Mouse (Mus musculus): ENCODE results near the gene Fbxo34. TPM values are rescaled to one million over a fixed set of nuclear protein-coding genes. Genes with fewer than 3 reads are reported as not detected.

Gene Fbxo34
- polyA plus RNA-seq, 1 experiment = 51.5 TPM

DNA sequence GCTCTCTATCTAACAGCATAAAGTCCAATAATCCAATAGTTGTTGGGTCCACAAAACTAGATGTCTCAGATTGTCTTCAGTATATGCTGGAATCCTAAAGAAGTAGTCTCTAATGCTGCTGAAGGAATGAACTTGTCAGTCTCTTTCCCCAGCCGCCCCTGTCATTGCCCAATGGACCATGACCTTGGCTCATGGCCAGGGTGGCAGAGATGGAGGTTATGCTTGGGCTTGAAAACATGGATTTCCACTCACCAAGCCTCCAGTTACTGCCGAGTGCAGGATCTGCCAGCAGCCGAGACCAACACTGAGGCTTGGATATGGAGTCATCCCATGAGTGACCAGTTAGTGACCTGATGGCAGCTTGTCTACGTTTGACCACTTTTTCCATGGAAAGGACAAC lies 9.3 kb downstream of the Fbxo34 start:
- Histone ChIP-seq H3K27ac (ENCODE audit: control insufficient read depth, insufficient read depth, low read depth, low read length) (no peak overlapping the region), H3K4me1 (ENCODE audit: control insufficient read depth, insufficient read depth, low read length) (peaks cover 4% of the 10 kb centered on the region), H3K4me3 (ENCODE audit: control insufficient read depth, low read depth, low read length) (no peak overlapping the region), H3K36me3 (ENCODE audit: control insufficient read depth, insufficient read depth, low read length) (no peaks in the 10 kb centered on the region), H3K27me3 (ENCODE audit: control insufficient read depth, insufficient read depth, low read length) (no peaks in the 10 kb centered on the region)
- TF ChIP-seq CTCF (IDR thresholded peaks at IDR 0.05; ENCODE audit: control insufficient read depth, insufficient read depth, insufficient replicate concordance, low read depth, low read length) (no peak), POLR2A (IDR thresholded peaks at IDR 0.05; ENCODE audit: control insufficient read depth, low read depth, low read length) (no peak)

DNA sequence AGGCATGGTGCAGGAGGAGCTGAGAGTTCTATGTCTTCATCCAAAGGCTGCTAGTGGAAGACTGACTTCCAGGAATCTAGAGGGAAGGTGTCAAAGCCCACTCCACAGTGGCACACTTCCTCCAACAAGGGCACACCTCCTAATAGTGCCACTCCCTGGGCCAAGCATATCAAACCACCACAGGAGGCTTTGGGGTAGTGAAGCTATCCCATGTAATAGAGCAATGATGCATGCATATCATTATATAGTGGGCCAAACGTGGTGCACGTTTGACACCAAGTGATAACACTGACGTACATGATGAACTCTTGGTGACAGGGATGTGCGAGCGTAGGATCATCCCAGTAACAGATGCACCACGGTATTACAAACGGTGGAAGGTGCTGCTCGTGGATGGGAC lies 11.8 kb downstream of the Fbxo34 start:
- Histone ChIP-seq H3K36me3 (ENCODE audit: control insufficient read depth, insufficient read depth, low read length) (no peaks in the 10 kb centered on the region), H3K27me3 (ENCODE audit: control insufficient read depth, insufficient read depth, low read length) (no peaks in the 10 kb centered on the region), H3K4me1 (ENCODE audit: control insufficient read depth, insufficient read depth, low read length) (peaks cover 6% of the 10 kb centered on the region), H3K27ac (ENCODE audit: control insufficient read depth, insufficient read depth, low read depth, low read length) (no peak overlapping the region), H3K4me3 (ENCODE audit: control insufficient read depth, low read depth, low read length) (no peak overlapping the region)
- TF ChIP-seq CTCF (IDR thresholded peaks at IDR 0.05; ENCODE audit: control insufficient read depth, insufficient read depth, insufficient replicate concordance, low read depth, low read length) (no peak), POLR2A (IDR thresholded peaks at IDR 0.05; ENCODE audit: control insufficient read depth, low read depth, low read length) (no peak)

DNA sequence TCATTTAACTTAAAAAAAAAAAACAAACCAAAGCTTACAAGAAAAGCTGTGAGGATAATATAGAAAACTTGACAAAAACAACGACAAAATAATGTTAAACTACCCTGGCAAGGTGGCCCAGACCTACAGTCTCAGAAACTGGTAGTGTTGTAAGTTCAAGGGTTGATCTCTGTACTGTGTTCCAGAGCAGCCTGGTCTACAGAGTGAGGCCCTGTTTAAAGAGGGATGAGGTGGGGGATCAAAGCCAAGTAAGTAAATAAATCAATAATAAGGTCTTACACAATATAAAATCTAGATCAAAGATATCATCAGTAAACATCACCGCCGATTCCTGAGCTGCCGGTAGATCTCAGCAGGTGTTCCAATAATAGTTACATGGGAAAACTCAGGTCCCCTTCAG lies 12.2 kb downstream of the Fbxo34 start:
- Histone ChIP-seq H3K36me3 (ENCODE audit: control insufficient read depth, insufficient read depth, low read length) (no peaks in the 10 kb centered on the region), H3K4me3 (ENCODE audit: control insufficient read depth, low read depth, low read length) (no peak overlapping the region), H3K27ac (ENCODE audit: control insufficient read depth, insufficient read depth, low read depth, low read length) (no peak overlapping the region), H3K4me1 (ENCODE audit: control insufficient read depth, insufficient read depth, low read length) (peaks cover 4% of the 10 kb centered on the region), H3K27me3 (ENCODE audit: control insufficient read depth, insufficient read depth, low read length) (no peaks in the 10 kb centered on the region)
- TF ChIP-seq CTCF (IDR thresholded peaks at IDR 0.05; ENCODE audit: control insufficient read depth, insufficient read depth, insufficient replicate concordance, low read depth, low read length) = no peak
- no peak for TF ChIP-seq POLR2A (IDR thresholded peaks at IDR 0.05; ENCODE audit: control insufficient read depth, low read depth, low read length)

DNA sequence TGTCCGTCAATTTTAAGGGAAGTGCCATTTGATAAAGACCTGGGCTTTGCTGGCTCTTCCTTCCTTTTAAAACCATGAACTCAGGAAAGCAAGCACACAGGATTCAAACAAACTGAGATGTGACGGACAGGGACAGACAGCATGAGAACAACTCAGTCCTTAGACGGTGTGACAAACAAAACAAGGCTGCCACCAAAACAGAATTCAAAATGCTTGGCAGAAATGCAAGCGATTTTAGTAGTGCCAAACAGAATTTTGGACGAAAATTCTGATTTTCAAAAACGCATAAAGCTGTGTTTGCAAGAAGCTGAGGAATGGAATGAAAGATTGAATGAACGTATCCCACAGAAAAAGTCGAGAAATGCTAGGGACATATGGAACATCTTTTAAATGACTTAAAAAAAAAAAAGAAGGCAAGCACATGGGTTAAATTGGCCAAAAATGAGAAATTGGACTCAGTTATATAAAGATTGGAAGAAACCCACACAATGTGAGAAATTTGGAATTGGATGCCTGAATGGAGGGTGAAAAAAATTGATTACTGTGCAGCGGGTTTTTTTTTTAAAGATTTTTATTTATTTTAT lies 12.7 kb downstream of the Fbxo34 start:
- Histone ChIP-seq H3K36me3 (ENCODE audit: control insufficient read depth, insufficient read depth, low read length) (no peaks in the 10 kb centered on the region), H3K4me3 (ENCODE audit: control insufficient read depth, low read depth, low read length) (no peak overlapping the region), H3K4me1 (ENCODE audit: control insufficient read depth, insufficient read depth, low read length) (peaks cover 4% of the 10 kb centered on the region), H3K27me3 (ENCODE audit: control insufficient read depth, insufficient read depth, low read length) (no peaks in the 10 kb centered on the region), H3K27ac (ENCODE audit: control insufficient read depth, insufficient read depth, low read depth, low read length) (no peak overlapping the region)
- TF ChIP-seq CTCF (IDR thresholded peaks at IDR 0.05; ENCODE audit: control insufficient read depth, insufficient read depth, insufficient replicate concordance, low read depth, low read length) = no peak
- TF ChIP-seq POLR2A (IDR thresholded peaks at IDR 0.05; ENCODE audit: control insufficient read depth, low read depth, low read length) = no peak

DNA sequence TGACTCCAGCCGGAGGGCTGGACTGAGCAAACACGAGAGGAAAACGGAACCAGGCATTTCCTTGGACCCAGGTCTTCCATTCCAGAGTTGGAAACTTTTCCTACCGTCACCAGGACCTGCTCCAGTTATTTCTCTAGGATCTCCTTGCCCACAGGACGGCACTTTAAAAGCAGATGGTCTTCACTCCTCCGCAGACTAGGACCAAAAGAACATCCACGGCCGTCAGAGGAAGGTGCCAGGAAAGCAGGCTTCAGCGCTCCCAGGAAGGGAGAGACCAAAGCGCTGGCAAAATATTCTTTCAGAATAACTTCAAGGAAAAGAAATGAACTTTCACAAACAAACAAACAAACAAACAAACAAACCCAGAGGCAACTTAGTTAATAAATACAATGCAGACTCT lies 14.2 kb downstream of the Fbxo34 start:
- Histone ChIP-seq H3K4me3 (ENCODE audit: control insufficient read depth, low read depth, low read length) (no peak overlapping the region), H3K27ac (ENCODE audit: control insufficient read depth, insufficient read depth, low read depth, low read length) (no peak overlapping the region), H3K27me3 (ENCODE audit: control insufficient read depth, insufficient read depth, low read length) (no peaks in the 10 kb centered on the region), H3K36me3 (ENCODE audit: control insufficient read depth, insufficient read depth, low read length) (no peaks in the 10 kb centered on the region), H3K4me1 (ENCODE audit: control insufficient read depth, insufficient read depth, low read length) (peaks cover 4% of the 10 kb centered on the region)
- TF ChIP-seq POLR2A (IDR thresholded peaks at IDR 0.05; ENCODE audit: control insufficient read depth, low read depth, low read length) = no peak
- no peak for TF ChIP-seq CTCF (IDR thresholded peaks at IDR 0.05; ENCODE audit: control insufficient read depth, insufficient read depth, insufficient replicate concordance, low read depth, low read length)

DNA sequence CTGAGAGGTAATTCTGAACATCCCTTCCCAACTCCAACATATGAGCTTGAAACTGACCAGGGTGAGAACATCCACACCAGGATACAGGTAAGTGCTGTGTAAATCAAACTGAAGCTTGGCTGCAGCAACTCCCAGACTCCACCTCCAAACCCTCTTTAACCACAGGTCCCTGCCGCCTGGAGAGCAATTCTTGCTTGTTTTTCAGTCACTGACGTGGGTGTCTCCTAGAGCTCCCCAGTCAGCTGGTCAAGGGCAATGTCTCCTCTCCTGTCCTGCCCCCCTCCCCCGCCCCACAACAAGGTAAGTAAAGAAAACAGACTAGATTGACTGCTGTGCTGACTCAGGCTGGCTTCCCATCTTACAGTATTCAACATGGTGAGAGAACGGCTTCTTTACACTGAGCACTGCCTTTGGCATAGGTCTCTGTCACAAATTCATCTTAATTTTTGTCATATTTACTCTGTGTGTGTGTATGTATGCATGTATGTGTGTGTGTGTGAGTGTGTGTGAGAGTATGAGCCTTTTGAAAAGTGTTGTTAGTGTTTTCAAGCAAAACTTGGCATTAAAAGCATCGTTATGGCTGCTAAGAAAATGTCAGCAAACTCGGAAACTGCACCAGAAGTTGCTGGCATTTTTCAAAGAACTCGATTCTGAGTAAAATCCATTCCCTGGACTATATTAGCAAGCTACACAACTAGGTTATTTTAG lies 15.4 kb downstream of the Fbxo34 start:
- Histone ChIP-seq H3K4me1 (ENCODE audit: control insufficient read depth, insufficient read depth, low read length) (peaks cover 4% of the 10 kb centered on the region), H3K27ac (ENCODE audit: control insufficient read depth, insufficient read depth, low read depth, low read length) (peak overlapping the region; percentile 46), H3K4me3 (ENCODE audit: control insufficient read depth, low read depth, low read length) (peak overlapping the region; percentile 17; the same call in 1 of the 2 replicates), H3K36me3 (ENCODE audit: control insufficient read depth, insufficient read depth, low read length) (no peaks in the 10 kb centered on the region), H3K27me3 (ENCODE audit: control insufficient read depth, insufficient read depth, low read length) (no peaks in the 10 kb centered on the region)
- TF ChIP-seq CTCF (IDR thresholded peaks at IDR 0.05; ENCODE audit: control insufficient read depth, insufficient read depth, insufficient replicate concordance, low read depth, low read length) (no peak), POLR2A (IDR thresholded peaks at IDR 0.05; ENCODE audit: control insufficient read depth, low read depth, low read length) (no peak)

DNA sequence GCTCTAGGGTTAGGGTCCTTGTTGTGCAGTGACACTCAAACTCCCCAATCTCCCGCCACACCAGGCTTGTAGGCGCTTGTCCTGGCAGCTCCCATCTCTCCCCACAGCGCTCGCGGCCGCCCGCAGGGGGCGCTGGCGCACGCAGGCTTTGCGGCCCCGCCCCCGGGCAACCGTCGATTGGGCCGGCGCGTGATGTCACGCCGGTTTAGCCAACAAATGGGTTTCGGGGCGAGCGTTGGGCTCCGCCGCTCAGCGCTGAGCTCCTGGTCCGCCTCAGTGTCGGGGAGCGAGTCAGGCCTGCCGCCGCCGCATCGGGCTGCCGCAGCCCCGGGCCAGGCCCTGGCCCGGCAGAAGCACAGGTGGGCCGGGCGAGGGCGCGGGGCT lies 22.1 kb downstream of the Fbxo34 start:
- TF ChIP-seq POLR2A (IDR thresholded peaks at IDR 0.05; ENCODE audit: control insufficient read depth, low read depth, low read length) (peak; percentile 91), CTCF (IDR thresholded peaks at IDR 0.05; ENCODE audit: control insufficient read depth, insufficient read depth, insufficient replicate concordance, low read depth, low read length) (peak; percentile 80)
- peak overlapping the region; percentile 94 for H3K27ac ChIP-seq (ENCODE audit: control insufficient read depth, insufficient read depth, low read depth, low read length)

More for the DNA sequence above, 22.1 kb downstream of the Fbxo34 start:
- Histone ChIP-seq H3K4me3 (ENCODE audit: control insufficient read depth, low read depth, low read length) (peak overlapping the region; percentile 86), H3K4me1 (ENCODE audit: control insufficient read depth, insufficient read depth, low read length) (peaks cover 13% of the 10 kb centered on the region), H3K27me3 (ENCODE audit: control insufficient read depth, insufficient read depth, low read length) (no peaks in the 10 kb centered on the region), H3K36me3 (ENCODE audit: control insufficient read depth, insufficient read depth, low read length) (peaks cover 3% of the 10 kb centered on the region)
